Mouse (Mus musculus) layer of hippocampus, adult 9-11 months (tissue): ENCODE measurements around the gene Sh3d21.

Source experiments
- DNase-seq: peaks from one replicate; pipeline ENCODE4 v3.0.0; 2022

Gene Sh3d21

DNA sequence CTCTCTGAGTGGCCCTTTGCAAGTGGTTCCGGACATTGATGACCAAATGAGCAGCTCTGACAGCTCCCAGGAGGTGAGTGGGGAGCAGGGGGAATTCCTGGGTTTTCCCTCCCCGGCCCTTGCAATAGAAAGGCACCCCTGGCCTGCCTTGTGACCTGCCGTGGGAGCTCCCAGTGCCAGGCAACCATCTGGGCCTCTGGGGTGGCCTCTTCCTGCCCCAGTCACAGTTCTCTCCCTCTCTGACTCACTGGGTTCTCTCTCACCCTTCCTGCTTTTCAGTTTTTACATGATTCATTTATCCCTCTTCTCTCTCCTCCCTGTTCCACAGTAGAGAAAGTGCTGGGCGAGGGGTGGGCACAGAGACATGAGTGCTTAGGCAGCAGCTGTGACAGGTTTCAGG is 25.5 kb downstream of the Sh3d21 start:
- DNase-seq, result no peak

DNA sequence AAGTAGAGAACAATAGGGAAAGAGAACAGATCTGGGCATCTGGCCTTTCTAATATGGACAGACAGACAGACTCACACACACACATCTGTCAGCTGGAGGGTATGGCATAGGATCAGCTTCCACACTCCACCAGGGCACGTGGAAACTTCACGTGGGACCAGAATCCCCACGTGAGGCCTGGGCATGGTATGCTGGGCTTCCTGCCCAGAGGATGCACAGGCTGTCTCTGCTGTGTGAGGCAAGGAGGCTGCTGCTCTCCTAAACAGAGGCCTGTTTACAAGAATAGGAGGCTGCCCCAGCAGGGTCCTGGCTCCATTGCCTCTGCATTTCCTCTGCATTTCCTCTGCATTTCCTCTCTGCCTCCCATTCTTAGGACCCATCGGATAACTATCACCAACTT is 28.7 kb downstream of the Sh3d21 start:
- peak; percentile 59 for DNase-seq

DNA sequence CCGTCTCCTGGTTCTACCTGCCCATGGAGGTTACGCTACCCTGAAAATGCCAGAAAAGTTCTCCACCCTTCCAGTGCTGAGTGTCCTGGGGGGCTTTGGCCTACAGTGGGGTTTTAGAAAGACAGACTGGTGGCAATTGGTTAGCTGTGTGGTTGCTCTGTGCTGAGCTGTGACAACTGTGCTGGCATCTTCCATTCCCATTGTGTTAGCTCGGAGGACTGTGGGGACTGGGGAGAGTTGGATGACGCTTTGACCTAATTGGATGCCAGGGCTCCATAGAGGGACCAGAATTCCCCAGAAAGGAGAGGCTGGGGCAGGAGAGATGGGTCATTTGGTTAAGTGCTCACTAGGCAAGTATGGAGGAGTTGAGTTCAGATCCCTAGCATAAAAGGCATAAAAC is 29.1 kb downstream of the Sh3d21 start:
- DNase-seq, result no peak

DNA sequence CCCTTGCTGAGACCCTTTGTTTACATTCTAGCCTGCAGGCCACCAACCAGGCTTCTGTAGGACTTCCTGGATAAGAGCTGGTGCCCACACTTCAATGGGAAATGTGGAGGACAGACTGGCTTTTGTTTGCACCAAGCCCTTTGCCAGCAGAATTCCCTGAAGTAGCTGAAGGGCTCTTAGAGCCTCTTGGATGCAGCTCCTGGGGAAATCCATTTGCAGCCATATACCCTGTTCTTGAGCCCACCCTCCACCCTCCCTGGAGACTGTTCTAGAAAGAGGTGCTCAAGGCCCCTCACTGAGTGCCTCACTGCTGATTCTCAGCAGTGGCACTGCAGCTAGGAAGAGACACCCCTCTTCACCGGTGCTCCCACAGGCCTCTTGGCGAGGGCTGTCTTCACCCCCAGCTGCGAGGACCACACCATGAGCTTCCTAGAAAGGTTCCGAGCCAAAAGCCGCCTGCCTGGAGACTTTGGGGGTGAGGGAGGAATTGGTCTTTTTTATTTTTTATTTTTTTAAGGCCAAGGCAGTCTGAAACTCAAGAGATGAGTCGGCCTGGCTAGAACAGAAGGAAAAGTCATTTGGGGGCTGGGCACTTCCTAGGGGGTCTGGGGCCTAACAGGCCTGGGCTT is 30.5 kb downstream of the Sh3d21 start:
- no peak for DNase-seq

DNA sequence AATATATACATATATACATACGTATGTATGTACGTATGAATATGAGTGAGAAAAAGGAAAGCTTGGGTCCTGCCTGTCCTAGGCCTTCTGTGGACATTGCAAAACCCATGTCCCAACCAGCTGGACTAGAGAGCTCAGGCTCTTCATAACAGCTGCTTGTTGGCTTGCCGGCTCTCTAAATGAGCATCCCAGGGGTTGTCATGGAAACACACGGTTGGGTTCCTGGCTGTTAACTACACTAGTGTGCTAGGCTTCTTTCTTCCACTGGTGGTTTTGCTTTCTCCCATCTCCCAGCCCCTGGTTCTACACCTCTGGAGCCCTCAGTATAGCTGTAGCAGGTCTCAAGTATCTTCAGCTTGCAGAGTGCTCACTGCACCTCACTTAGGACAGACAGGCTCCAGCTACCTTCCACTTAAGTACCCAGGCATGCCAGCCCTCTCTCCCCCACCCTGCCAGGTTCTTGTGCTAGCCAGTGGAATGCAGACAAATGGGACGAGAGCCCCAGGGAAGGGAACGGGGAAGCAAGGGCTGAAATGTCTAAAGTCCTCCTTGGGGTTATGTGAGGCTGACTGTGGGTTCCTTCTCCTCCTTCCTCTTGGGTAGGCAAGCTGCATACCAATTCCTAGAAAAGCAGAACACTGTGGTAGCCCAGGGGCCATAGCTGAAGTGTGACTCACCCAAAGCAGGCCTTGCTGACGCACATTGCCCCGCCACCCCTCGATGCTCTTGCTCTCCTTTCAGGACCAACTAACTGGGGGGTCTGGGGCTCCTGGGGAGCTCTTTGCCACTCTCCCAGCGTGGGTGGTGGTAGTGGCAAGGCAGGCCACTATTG is 31.8 kb downstream of the Sh3d21 start:
- peak; percentile 84 for DNase-seq

DNA sequence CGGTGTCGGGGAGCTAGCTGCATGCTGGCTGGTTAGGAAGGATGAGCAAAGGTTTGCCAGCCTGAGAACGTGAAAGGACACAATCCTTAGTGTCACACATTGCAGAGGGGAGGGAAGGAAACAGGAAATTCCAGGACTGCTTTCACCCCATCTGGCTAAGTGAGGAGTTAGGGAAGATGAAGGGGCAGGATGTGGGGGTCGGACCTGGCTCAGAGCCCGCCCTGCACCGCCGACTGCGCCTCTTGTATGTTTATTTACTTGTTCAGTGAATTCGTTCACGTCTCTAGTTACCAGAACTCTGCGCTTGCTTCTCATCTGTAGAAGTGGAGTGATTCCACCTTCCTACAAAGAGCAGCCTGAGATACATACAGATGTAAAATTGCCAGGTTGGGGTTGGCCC is 32.8 kb downstream of the Sh3d21 start:
- no peak for DNase-seq

DNA sequence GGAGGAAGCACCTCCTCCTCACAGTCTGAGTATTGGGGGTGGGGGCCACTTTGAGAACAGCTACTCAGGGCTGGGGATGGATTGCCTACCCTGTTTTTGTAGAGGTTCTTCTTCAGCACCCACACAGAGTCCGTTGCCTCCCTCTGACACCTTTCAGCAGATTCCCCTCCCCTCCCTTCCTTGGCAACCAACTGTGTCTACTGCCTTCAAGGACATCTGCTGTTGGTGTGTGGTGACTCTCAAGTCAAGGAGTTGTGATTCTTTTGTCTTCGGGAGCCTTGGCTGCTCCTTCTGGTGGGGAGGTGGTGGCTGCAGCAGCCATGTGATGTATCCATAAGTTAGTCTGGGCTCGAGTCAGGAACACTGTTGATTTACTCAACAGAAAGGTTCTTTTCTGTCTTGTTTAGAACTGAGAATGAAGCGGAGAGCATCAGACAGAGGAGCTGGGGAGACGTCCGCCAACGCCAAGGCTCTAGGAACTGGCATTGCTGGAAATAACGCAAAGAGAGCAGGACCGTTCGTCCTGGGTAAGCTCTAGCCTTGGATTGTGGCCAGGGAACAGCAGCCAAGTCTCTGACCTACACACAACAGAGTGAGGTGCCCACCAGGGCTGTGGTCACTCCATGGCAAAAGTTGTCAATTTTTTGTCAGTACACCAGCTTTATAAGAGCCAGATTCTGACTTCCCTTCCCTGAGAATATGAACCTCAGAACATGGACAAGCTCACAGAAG is 39.8 kb downstream of the Sh3d21 start:
- DNase-seq, result no peak

DNA sequence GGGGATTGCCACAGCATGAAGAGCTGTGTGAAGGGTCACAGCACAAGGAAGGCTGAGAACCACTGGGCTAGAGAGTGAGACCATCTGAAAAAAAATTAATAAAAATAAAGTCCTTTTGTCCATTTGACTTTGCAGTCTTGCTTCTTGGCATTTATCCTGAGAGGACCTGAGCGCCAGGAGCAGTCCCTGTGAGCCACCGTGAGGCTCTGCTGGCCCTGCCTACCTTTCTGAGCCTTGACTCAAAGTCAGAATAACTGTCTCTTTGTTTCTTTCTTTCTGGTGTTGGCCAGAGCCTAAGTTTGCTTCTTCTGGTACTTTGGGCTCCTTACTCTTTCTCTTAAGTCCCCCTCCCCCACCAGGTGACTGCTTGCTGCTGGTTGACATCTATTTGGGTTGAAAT is 42.8 kb downstream of the Sh3d21 start:
- DNase-seq, result no peak

DNA sequence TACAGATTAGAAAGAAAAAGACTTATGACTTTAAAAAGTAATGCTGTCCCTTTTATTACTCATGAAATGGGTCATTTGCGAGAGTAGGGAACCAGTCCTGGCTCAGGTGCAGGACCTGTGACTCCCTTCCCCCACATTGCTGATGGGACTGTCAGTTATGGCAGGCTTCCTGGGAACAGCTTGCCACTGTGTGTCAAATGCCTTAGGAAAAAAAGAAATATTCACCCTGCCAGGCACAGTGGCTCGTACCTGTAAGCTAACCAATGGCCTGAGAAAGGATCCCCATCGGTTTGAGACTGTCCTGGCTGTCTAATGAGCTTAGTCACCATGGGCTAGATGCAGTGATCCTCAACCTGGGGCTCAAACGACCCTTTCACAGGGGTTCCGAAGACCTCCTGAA is 43.2 kb downstream of the Sh3d21 start:
- no peak for DNase-seq

DNA sequence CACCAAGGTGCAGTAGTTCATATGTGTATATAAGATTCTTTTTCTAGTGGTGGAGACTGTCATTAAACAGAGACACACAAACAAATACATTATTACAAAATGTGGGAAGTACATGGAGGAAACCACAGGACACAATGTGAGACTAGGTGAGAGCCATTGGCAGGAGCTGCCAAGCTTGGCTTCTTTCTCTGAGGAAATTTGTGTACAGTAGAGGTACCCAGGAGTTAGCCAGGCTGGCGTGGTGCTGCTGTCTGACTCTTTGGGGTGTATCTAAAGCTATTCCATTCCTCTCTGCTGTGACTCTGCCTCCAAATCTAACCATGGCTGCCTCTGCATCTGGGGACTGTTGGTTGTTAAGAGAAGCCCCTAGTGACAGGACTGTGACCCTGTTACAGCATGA is 44.2 kb downstream of the Sh3d21 start:
- no peak for DNase-seq

DNA sequence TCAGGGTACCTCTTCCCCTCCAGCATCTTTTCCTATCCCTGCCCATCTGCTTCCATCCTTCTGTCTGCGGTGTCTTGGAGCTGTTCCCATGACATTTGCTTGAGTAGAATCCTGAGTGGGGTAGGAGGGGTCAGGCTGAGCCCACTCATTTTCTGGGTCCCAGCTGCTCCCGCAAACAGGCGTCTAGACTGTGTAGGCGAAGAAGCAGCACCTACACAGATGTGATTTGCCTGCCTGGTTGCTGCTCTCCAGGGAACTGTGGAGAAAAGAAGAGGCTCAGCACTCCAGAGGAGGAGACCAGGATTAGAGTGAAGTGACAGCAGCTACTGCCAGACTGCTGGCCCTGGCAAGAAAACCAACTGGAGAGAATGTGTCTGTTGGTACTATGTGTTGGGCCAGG is 44.6 kb downstream of the Sh3d21 start:
- DNase-seq, result peak; percentile 89

DNA sequence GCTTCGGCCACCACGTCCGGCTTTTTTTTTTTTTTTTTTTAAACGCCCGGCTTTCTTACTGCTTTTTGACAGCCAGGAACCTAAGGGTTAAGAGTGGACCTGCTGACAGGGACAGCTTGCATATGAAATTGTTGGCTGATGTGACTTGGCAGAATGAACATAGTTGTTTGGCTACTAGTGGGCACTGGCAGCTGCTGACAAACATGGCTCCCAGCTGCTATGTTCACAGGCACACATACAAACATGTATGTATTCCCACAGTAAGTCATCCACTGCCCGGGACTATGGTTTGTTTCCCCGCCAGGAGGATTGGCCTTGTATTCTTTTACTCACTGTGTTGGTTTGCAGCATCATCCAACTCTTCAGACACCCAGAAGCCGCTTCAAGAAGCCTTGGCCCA is 46.2 kb downstream of the Sh3d21 start:
- DNase-seq, result no peak

DNA sequence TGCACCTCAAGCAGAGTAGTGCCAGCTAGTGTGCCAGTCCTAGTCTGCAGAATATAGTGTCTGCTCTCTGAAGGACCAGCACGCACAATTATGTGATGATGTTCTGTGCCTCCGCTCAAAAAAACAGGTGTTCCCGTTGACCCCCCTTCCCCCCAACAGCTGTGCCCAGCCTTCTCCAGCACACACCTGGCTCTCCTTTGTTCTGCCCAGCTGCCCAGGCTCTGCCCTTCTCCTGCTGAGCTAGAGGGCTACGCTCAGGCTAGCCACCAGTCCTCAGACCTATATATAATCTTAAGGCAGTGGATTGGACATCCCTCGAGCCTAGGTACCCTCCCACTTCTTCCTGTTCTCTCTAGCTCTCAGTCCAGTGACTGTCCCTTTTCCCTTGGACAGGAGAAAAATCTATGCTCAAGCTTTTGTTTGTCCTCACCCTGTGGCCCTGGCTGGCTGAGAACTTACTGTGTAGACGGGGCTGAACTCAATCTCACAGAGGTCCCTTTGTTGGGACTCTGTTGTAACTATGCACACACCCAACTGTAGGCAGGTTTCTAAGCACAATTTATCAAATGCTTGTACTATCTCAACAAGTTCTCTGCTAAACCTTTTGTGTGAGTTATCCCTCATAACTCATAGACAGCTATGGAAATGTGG is 47.3 kb downstream of the Sh3d21 start:
- no peak for DNase-seq

DNA sequence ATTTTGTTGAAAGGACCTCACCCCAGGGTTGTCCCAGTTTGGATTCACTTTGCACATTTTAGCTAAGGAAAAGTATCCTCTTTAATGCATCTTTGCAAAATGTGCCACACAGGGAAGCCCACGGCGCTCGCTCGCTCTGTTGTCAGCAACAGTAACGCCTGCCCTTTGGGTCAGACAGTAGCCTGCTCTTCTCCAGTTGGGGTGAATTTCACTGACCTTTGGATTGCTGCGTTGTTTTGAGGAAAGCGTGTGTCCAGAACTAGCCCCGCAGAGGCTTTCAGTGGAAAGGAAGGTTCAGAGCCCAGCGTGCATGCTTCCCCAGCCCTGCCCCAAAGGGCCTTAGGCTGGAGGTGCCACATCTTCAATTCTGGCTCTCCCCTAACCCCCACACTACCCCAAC is 47.9 kb downstream of the Sh3d21 start:
- DNase-seq, result no peak

DNA sequence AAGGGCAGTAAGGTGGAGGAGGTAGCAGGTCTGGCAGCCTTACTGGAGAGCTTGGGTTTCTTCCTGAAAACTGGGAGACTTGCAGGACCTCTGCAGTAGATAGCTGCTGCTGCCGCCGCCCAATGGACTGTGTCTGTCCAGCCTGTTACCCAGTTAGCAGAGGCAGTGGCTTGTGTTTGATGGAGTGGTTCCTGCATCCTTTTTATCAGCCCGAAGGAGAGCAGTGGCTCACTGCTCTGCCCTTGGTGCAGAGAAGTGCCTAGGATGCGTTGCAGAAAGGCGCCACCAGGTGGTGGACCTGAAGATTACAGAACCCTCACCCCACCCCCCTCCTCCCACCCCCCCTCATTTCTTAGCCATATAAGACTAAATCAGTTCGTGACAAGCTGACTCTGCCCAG is 49.3 kb downstream of the Sh3d21 start:
- peak; percentile 44 for DNase-seq

DNA sequence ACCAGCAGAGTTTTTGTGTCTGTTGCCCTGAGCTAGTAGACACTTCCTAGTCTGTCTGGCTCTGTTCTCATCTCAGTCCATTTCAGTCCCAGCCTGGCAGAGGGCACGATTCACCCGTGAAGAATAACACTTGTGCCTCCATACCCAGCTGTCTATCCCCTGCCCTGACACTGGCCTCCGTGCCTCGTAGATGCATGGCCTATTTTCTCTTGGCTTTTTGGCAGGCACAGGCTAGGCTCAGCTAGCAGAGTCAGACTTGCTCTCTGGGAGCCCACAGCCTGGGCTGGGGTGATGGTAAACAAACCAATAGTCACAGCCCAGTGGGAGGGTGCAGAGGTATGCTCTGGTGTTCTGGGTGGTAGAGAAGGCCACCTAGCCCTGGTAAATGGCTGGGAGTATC is 50.0 kb downstream of the Sh3d21 start:
- no peak for DNase-seq

DNA sequence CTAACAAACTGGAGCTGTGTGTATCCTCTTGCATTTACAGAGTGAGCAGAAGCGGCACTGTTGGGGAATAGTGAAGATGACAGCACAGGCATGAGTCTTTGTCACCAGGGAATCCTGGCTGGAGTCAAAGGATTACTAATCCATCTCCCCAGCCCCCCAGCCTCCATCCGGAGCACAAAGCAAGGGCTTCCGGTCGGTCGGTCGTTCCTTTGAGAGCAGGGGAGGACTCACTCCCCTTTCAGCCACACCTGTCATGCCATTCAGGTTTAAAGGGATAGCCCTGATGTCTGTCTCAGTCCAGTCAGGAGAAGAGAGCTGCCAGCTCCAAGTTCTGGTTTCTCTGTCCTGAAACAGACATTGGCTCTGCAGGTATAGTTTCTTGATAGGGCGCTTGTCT is 52.1 kb downstream of the Sh3d21 start:
- no peak for DNase-seq

DNA sequence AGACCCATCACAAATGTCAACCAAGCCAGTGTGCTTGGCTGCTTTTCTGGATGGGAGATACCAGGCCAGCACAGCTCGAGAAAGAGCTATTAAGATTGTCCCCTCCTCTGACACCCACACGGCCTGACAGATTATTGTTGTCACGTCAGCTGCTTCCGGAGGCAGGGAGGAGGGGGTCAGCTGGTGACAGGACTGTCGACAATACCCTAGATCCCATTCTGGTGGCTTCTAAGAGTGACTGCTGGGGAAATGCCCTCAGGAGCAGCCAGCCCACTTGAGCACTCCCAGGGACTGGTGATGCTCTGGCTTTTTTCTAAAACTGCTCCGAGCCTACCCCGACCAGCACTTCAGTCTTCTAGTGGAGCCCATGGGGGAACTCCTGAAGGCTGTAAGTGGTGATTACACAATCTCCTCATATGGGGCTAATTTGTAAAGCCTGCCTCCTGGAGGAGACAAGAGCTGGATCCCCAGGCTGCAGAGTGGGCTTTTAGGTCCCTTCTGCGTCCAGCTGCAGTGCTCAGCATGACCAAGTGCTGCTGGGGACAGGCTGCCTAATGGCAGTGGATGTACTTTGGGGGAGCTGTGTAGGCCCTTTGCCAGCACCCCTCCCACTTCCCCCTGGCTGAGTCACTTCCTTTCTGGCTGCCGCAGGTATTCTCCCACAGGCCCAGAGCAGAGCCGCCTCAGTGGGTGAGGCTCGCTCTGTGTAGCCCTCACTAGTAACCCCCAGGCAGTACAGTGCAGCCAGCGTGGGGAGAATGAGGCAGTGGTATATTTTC is 52.7 kb downstream of the Sh3d21 start:
- peak; percentile 86 for DNase-seq

DNA sequence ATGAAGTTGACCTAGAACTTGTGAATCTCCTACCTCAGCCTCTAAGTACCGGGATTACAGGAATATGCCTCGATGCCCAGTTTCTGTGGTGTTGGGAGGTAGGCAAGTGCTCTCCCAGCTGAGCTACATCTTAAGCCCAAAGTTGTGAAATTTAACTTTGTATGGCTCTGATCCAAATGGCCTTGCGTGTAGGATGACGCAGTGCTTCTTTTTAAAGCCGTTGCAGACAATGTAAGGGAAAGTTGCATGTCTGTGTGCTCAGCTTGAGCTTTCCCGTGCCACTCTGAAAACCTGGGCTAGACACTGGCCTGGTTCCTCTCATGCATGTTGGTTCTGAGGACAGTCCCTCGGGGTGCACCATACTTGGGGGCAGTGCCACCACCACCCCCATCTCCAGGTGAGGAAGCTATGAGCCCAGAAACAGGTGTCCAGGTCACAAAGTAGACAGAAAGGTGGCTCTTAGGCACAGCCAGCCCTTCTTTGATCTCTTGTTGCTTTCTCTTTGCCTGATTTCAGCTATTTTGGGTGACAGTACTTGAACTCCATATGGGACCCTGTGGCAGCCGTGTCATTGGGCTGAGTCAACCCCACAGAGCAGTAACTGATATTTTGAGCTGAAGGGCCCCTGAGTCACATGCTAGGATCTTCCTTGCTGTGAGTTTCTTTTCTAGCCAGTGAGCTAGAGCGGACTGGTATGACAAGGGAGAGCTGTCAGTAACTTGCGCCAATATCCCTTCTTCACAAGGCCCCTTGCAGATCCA is 53.5 kb downstream of the Sh3d21 start:
- DNase-seq, result no peak

DNA sequence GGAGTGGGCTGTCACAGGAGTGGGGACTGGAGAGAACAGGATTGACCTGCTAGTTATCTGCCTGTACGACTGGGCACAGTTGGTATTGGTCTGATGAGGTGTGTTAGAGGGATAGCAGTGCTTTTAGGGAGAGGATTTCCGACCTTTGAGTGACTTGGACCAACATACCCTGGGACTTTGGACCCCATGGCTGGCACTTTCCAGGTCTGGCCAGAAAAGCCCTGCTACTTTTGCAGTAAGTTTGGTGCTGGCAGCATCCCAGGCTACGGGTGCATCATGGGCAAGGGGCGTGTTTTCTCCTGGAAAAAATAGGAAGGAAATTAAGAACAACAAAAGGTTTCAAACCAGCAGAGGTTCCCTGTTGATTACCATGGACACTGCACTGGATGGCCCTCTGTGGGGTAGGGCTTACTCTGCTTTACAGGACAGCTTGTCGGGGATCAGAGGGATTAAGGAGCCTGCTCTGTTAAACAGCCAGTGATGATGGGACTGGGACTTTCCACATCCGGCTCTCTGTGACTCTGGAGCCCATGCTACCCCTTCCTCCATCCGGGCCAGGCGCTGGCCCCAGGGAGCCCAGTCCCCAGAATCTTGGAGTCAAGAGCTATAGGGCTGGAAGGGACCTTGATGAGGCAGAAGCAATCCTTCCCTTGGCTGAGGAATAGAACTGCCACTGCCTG is 55.1 kb downstream of the Sh3d21 start:
- no peak for DNase-seq

DNA sequence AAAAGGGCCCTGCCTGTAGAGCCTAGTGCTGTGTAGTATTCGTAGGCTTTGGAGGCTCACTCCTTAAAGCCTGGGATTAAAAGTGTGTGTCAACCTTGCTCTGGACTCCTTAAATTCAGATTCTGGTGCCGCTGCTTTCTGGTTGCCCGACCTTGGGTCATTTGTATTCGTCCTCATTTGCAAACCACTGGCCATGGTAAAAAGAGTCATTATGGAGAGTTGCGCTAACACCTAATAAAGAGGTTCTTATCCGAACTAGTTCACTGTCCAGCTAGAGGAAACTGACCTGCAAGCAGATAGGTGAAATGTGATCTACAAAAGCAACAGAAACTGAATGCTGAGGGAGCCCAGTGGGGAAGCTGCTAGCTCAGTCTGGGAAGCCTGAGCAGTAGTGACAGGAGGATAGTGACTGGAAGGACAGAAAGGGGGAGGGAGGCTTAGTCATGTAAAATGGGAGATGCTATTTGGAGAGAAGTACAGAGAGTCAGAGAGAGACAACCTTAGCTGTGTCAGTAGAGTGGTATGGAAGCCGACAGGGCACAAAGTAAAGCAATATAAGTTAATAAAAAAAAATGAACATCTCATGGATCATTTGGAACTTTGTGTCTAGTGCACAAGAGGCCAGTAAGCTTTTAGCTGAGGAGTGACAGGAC is 58.0 kb downstream of the Sh3d21 start:
- no peak for DNase-seq
